Mouse (Mus musculus): Measurements from ENCODE around the gene Tcaf2.

Gene Tcaf2

DNA sequence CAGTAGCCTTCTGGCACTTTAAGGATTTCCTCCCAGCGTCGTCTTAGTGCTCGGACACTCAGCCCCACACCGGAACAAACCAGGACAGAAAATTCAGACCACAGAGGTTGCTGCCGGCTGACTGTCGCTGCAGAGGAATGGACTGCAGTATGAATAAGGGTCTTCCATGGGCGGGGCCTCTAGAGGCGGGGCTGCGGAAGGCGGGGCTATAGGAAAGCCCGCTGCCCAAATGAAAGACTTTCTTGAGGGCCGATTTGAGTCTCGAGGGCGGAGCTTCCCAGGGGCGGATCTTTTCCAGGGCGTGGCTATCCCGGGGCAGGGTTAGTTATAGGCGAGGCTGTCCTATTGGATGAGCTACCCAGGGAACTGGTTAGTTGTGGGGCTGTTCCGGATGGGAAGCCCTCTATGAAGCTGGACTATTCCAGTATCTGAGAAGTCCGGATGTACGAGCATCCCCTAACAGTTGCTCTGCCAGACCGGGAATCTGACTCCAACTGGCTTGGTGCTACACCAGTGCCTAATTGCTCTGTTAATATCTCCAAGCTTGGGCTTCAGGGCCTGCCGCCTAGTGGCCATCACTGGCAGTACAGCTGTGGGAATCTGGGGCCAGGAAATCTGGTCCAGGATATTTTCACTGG is at the start of gene Tcaf2:
Tcaf2 (minus strand) TSS at position 343 of the 638 bp plus-strand sequence.
- peak; percentile 51 for DNase-seq (ENCODE audit: low spot score)

DNA sequence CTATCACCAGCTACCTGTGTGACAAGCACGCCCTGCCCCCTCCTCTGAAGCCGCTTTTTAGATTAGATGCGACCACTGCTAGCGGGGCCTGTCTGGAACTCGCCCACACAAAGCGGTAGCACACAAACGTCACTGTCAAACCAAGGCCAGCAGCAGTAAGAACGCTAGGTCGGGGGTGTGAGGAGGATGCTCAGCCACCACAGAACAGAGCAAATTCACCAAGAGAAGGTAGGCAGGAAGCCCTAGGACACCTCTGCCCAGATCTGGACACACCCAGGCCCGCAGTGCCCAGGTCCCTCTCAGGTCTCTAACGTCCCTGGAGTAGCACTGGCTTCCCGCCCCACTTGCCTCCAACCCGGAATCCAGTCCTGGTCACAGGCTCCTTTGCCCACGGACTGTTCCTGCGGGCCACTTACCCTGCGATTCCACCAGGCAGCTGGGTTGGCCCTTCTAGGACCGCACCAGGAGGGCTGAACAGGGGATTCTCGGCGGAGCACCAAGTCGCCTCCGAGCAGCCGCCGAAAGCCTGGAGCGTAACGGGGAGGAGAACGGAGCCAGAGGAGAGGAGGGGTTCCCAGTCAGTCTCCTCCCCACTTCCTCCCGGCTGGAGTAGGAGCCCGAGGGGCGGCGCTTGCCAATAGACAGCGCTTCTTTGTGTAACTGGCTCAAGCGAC is 47.6 kb upstream of the Tcaf2 start:
- no peak for DNase-seq (ENCODE audit: low spot score)

DNA sequence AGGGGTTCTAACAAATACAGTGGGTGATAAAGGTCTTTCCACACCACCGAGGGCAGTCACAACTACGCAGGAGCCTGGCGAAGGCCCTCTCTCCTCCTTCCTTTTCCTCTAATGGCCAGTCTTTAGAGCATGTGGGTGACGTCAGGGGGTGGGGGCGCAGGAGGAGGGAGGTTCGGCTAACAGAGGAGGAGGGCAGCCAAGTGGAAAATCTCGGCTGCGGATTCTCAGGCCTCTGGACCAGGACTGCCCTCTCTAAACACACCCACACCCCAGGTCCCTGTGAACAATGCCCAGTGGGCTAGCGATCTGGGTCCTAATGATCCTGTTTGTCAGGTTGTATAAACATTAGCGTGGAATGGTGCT is 47.1 kb upstream of the Tcaf2 start:
- no peak for DNase-seq (ENCODE audit: low spot score)

DNA sequence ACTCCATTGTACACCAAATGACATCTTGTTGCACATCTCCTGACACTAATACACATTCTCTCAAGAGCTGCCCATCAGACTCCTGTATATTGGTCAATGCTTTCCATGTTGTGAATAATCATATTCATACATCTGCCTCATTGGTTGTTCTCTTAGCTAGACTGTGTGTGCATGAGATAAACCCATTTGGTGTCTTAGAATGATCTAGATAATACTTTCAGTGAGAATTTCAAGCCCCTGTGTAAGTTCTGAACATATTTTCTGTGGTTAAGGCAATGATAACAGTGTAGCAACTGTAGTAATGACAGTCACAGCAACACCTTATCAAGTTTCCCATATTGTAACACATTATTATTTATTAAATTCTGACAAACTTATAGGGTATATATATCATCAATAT is 44.7 kb upstream of the Tcaf2 start:
- no peak for DNase-seq (ENCODE audit: low spot score)

DNA sequence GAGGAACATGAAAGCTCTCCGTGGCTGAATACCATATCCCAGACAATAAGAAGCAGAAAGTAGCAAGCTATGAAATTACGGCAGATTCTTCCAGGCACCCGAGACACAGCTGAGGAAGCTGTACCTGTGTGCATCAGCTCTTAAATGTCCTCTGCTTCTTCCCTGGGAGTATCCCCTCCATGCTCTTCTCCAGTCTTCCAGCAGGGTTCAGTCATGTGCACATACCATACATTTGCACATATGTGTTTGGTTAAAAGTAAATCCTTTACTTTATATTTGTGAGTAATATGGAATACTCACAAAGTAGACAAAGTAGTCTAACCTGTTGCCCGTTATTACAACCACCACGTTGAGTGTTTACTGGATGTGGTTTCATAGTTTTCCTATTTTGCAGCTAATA is 42.9 kb upstream of the Tcaf2 start:
- no peak for DNase-seq (ENCODE audit: low spot score)

DNA sequence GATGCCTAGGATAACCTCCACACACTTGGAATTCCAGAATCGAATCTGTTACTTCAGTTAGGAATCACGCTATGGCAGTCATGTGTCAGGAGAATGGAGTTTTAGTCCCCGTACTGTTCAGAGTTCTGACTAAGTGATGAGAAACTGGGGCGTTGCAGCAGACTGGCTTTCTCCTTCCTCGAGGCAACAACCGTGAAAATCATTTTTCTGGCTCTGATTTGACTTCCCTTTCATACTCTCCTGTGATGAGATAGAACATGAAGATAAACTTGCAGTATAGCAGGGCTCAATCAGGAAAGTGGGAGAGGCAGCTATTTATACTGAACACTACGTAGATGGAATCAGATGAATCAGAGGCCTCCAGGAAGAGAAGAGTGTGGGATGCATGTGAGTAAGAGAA is 35.0 kb upstream of the Tcaf2 start:
- DNase-seq (ENCODE audit: low spot score), result no peak

DNA sequence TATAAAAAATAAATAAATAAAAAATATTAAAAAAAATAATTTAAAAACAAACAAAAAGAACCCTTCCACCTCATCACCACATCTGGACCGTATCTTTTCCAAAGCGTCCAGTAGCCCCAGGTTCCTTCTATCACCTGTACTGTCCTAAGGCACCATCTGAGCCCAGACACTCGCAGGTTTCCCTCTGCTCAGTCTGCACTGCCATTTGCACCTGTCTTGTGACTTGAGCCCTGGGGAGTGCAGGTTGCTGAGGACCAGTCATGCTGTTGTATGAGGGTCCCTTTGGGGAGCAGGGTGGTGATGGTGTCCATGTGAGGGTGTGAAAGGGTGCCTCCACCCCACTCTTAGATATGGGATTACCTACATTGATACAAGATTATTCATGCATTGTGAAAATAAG is 31.0 kb upstream of the Tcaf2 start:
- DNase-seq (ENCODE audit: low spot score), result no peak

DNA sequence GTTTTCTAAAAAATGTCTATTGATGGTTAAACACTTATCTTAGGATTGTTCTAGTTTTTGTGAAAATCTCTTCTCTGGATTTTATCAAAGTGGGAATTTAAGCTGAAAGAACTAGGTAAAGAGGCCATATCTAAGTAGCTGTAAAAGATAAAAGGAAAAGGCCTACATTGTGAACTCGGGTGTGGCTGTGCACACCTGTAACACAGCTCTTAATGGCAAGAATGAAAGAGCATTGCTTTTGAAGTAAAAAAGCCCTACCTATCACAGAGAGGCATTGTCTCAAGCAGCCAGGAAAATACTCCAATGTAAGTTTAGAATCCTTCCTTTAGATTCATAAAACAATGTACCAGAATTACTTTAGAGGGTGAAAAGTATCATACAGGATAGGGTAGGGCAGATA is 26.7 kb upstream of the Tcaf2 start:
- no peak for DNase-seq (ENCODE audit: low spot score)

DNA sequence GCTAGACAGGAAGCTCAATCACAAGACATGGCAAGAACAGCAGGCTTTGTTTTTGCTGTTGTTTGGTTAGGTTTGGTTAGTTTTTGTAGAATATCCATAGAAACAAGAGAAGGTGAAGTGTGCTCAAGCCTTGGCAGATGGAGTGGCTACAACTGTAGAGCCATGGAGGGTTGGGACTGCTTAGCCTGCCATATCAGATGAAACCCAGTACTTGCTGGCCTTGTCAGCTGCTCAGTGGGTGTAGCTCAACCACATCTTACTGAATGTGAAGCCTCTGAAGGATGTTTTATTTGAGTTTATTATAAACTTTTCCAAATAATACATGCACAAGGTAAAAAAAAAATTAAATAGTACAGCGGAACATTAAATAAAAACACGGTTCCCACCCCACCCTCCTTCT is 22.7 kb upstream of the Tcaf2 start:
- no peak for DNase-seq (ENCODE audit: low spot score)

DNA sequence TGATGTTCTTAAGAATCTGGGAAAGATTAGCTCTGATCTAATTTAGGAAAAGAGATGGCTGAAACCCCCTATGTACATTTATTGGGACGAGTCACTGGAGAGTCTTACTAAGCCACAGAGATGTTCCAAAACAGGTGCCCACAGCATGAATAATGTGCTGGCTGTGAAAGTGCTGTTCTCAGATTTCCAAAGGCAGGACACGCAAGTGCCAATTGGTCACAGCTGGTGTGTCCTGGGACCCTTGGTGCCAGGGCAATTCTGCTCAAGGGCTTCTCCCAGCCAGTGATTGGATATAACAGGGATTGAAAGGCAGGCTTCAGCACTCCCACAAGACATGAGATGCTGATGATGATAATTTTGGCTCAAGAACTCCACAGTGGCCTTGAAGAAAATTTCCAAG is 16.7 kb upstream of the Tcaf2 start:
- no peak for DNase-seq (ENCODE audit: low spot score)

DNA sequence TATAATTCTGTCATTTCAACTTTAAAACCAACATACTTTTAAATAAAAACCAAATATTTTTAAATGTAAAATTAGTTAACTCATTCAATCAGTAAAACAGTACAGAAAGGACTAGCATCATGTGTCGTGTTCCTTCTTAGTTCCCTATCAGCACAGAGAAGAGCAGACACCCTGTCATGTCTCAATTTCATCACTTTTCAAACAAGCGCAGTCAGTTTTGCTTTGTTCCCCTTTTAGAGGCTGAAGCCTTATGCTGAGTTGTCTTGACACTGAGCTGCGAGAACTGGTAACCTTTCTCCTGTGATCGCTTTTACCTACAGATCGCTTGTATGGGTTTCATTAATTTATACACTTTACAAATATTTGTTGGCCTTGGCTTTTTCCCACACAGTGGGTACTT is 10.7 kb downstream of the Tcaf2 start:
- no peak for DNase-seq (ENCODE audit: low spot score)

DNA sequence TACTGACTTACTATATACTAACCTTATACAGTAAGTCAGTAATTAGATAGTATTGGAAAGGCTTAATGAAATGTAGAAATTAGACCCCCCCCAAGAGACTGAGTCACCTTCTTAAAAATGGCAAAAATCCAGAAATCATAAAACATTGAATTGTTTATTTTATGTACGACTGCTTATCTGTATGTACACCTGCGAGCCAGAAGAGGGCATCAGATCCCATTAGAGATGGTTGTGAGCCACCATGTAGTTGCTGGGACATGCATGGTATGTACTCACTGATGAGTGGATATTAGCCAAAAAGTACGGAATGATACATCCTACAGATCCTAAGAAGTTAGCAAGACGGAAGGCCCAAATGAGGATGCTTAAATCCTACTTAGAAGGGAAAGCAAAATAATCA is 13.7 kb downstream of the Tcaf2 start:
- DNase-seq (ENCODE audit: low spot score), result no peak

DNA sequence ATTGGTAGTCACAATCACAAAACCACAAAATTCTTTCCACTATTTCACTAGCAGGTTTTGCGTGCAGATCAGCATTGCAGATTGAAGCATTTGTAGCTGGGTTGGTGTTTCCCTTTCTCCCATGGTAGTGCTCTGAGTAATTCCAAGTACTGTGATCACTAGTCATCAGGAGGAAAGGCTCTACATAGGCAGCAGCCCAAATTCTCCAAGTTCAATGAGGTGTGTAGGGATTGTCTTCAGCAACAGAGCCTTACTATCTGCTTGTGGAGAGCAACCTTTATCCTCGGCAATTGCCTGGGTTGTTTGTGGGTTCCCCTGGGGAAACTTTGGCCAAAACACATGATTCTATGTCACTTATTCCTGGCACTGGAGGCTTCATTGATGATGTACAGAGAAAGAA is 28.1 kb downstream of the Tcaf2 start:
- DNase-seq (ENCODE audit: low spot score), result no peak

DNA sequence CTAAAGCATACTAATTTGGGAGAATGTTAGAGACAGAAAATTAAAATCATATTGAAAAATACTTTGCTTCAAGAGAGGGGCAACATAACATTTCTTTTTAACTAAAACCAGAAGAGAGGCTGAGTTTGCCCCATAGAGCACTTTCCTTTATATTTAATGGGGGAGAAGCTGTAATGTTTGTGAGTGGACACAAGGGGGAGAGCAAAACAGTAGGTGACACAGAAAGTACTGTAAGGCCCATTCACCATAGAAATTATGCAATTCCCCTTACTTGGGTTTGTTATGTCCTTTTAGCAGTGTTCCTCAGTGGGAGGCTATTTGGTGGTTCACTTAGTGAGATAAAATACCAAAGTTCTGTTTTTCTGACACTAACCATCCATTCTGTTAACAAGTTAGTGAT is 32.8 kb downstream of the Tcaf2 start:
- no peak for DNase-seq (ENCODE audit: low spot score)

DNA sequence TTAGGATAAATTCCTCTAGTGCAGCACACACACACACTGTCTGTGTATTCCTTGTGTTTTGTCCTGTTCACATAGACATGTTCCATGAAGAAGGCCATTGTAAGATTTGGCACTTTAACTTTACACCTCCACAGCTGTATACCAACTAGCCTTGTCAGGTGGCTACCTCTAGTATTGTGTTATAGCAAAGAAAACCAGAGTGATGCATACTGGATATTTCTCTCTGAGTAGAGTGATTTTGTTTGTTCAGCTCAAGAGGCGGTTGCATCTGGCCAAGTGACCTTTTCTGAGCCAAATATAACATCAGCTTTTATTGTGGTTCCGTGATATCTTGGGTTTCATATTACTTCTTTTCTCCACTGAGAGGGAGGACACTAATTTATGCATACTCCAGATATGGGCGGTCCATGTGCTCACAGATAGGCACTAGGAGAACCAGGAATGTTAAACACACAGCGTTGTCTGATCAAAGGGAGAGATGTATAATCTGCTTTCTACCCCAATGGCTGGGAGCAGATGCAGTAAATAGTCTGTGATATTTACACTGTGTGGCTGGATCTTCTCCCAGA is 34.0 kb downstream of the Tcaf2 start:
- DNase-seq (ENCODE audit: low spot score), result no peak

DNA sequence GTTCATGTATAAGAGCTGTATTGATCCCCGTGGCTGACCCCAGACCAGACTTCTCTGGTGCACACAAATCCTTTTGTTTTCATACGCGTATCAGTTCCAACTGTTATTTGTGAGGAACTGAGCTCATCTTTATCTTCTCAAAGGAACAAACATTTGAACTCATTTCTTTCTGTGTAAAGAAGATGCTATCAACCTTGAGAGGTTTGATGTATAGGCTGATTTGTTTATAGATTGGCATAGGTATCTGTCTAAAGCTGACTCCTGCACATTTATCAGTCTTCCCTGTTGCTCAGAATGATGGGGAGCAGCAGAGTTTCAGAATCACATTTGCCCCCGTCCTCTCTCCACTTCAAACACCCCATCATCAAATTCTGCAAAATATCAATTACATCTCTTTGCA is 47.5 kb downstream of the Tcaf2 start, which contains the start of gene Tcaf3:
Tcaf3 (minus strand) TSS at position 101 of the 400 bp plus-strand sequence.
- no peak for DNase-seq (ENCODE audit: low spot score)

DNA sequence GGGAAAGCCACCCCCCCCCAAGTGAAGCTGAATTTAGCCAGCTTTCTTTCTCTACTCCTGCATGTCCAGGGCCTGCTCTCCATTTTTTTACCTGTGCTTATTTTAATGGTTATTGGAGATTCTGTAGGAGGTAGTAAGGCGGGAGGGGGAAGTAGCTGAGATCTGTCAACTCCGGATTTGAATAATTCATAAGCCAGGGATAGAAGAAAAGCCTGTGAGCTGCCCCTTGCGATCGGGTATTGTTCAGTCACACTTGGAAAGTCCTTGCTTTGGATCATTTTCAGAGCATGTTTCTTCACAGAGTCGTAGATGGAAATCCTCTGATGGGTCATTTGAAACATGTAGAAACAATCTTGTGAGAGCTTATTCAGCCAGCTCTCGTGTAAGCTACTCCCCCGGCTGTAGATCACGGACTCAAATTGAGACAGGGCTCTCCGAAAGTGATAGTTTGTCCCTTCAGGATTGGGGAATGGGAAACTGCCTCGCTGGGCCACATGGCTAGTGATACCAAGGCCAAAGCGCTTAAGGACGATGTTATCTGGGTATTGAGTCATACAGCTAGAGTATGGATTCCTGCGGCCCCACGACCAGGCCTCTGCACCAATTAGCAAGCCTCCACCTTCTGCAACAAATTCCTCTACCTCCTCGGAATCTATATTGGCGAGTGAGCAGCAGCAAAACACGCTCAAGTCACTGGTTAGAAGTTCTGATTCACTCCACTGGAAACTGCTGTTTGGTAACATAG is 51.7 kb downstream of the Tcaf2 start:
- DNase-seq (ENCODE audit: low spot score), result no peak

DNA sequence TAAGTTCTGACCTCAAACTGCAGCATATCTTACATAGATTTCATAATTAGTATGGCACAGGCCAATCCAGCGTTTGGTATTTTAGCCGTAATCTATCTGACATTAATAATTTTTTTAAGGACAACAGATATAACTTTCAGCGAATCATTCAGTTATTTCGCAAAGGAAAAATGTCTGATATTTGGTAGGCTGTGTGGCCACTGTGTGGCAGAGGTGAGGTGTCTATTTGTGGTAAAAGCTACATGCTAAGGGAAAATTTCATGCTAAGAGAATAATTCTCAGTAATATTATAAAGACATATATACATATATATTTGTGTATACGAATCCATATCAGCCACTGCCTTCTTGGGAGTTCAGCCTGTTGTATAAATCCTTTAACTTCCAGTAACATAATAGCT is 58.5 kb downstream of the Tcaf2 start:
- no peak for DNase-seq (ENCODE audit: low spot score)

DNA sequence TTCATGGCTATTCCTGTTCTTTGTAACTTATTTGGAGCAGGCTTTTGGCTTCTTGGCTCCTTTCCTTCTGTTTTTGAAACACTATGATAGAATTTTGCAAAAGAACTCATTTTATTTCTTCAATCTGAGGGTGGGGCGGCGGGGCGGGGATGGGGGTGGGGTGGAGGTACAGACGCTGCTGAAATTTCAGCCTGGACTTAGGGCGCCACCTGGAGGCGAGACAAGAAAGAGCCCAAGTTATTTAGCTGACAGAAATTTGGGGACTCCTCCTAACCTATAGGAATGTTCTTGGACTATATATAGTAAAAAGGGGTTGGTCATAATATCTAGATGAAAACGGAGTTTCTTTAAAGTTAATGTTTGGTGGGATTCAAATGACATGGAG is 61.6 kb downstream of the Tcaf2 start:
- peak; percentile 33 for DNase-seq (ENCODE audit: low spot score)

DNA sequence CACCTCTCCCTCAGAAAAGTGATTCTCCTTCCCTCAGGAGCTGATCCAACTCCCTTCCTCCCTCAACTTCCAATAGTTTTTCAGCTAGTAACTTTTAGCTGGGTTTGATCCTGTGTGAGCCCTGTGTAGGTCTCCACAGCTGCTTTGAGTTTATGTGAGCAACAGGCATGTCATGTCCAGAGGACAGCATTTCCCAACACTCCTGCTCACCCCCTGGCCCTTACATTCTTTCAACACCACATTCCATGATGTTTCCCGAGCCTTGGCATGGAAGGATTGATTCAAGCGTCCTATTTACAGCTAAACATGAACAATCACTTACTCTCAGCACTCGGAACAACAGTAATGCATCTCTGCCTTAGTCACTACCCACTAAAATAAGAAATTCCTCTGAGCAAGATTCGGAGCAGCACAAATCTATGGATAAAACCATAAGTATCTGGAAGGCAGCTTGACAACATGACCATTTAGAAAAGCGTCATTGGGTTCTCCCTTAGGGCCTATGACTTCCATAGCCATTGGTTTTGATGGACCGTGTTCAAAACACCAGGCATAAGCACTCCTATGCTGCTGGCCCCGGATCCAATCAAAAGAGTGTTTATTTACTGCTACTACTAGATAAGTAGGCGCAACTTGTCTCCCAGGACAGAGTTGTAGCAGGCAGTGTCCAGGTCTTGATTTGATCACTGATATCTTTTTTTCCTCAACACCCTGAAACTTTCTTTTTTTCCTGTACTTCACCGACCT is 62.1 kb downstream of the Tcaf2 start:
- DNase-seq (ENCODE audit: low spot score), result no peak

DNA sequence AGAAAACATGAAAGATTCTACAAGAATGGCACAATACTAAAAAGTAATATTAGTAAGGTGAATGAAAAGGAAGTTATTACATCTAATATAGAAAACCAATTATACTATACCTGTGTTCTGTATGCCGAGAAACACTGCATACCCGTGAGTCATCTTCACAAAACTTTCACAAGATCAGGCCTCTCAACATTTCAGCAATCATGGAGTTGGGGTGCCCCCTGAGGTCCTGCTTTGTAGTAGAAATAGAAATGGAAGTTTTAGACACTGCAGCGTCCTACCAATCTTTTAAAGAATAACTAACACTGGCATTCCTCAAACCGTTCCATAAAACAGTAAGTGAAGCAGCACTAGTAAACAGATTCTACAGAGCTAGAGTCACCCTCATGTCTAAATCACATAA is 66.4 kb downstream of the Tcaf2 start:
- no peak for DNase-seq (ENCODE audit: low spot score)

DNA sequence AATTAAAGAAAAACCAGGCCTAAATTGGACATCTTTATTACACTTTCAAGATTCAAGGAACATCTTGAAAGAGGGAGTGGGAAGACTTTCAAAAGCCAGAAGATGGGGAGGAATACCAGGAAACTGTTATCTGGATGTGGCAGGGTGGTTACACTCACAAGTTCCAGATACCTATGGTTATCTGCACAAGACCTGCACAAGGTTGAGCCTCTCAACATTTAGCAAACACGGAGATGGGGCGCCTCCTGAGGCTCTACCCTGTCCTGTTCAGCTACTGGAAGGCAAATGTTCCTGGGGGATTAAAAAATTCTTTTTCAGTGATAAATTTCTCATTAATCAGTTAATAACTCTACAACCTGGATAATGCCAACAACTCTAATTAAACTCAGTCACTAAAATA is 67.6 kb downstream of the Tcaf2 start:
- DNase-seq (ENCODE audit: low spot score), result peak; percentile 36
